Mouse (Mus musculus): Measurements from ENCODE around the gene Ccnd2. TPM values are rescaled to one million over a fixed set of nuclear protein-coding genes. Genes with fewer than 3 reads are reported as not detected.

Gene Ccnd2
- 206 and 209 TPM in 2 replicates for total RNA-seq (2021)
- long read RNA-seq, experiment 1, full-length matches to known transcripts = 35 of 55 reads
- long read RNA-seq, experiment 1, partial matches to known transcripts = 0 of 55 reads
- long read RNA-seq, experiment 1, other reads (novel, unspliced or antisense) = 20 of 55 reads
- long read RNA-seq, experiment 2, full-length matches to known transcripts = 44 of 66 reads
- long read RNA-seq, experiment 2, partial matches to known transcripts = 0 of 66 reads
- long read RNA-seq, experiment 2, other reads (novel, unspliced or antisense) = 22 of 66 reads

DNA sequence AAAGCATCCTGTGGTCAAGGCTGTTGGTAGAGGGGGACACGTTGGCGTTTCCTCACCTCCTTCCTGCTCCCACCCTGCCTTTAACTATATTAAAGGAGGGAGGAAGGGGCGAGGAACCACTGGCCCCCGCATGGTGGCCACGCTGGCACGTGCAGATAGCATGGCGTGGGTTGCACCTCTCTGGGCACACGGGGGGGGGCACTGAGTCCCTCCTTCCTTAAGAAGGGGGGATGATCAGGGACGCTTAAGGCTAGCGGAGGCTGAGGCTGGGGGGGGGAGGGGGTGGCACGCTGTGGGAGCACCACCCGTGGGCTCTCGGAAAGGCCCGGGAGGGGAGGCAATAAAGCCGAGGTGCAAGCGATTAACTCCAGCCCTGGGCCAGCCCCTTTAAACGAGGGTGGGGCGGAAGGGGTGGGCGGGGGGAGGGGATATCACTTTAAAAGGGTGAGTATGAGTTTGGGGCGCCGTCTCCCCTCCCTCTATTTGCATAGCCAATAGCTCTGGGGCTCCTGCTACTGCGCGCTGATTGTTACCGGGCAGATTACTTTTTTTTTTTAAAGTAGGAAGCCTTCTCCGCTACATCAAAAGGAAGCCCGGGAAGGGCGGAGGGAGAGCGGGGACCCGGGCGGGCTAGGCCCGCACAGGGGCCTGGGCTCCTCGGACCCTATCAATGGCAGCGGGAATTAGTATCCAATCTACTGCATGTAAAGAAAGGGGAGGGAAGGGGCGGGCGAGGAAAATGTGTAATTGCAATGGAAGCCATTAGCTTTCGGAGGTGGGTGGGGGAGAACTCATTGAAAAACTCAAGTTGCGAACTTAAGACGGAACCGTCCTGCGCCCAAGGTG lies at the start of gene Ccnd2:
TSS of gene Ccnd2 (minus strand) at position 88 of the 846 bp plus-strand sequence.
- peak; percentile 83 for DNase-seq

GRCm38 (mm10) chr6:127196985-127197384 lies 45.0 kb upstream of the Ccnd2 start:
- no peak for DNase-seq

GRCm38 (mm10) chr6:127181296-127181695 lies 29.3 kb upstream of the Ccnd2 start:
- DNase-seq = no peak

DNA sequence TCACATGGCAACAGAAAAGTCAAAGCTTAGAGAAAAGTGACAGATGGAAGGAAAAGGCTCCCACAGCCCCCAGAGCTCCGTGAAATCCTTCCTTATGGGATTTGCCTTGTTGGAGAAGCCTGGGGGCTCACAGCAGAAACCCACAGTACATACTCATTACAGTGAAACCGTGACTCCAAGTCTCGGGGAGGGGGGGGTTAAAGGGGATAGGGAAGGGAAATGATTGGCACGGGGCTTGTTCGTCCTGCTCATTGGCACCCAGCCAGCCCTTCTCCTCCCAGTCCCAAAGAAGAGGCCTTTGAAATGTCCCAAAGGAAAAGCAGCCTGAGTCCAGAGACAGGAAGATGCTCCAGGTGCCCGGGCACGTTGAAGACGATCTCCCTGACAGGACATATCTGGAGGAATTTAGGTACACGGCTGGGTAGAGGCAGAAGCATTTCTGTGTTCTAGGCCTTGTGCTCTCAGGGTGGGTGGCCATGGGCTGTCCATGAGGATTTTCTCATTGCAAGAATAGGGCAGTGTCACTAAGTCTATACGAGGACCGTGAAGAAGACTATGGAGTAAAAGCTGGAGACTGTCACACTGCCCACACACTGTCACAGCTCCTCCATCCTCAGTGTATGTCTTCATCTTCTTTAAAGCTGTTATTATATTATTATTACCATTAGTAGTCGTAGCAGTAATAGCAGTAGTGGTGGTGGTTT lies 27.2 kb upstream of the Ccnd2 start:
- no peak for DNase-seq

- no peak for DNase-seq
Observed at GRCm38 (mm10) chr6:127177962-127178361, 26.0 kb upstream of the Ccnd2 start.

DNA sequence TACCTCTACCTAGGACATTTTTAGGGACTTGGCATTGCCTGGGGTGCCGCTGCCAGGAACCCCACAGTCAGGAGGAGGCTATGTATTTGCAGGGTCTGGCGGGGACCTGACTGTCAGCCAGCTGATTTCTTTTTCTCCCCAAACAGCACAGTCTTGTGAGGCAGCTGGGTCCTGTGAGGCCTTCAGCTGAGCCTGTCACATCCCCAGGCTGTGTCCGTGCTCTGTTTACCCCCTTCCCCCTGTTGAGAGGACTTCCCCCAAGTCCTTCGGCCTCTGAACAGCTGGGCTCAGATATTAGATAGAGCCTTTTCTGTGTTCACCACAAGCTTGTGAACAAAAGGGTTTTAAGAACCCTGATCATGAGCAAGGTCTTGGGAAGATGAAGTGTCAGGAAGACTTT lies 25.4 kb upstream of the Ccnd2 start:
- no peak for DNase-seq

GRCm38 (mm10) chr6:127172461-127172860 lies 20.5 kb upstream of the Ccnd2 start:
- no peak for DNase-seq

- no peak for DNase-seq
Observed at GRCm38 (mm10) chr6:127170734-127171133, 18.7 kb upstream of the Ccnd2 start.

DNA sequence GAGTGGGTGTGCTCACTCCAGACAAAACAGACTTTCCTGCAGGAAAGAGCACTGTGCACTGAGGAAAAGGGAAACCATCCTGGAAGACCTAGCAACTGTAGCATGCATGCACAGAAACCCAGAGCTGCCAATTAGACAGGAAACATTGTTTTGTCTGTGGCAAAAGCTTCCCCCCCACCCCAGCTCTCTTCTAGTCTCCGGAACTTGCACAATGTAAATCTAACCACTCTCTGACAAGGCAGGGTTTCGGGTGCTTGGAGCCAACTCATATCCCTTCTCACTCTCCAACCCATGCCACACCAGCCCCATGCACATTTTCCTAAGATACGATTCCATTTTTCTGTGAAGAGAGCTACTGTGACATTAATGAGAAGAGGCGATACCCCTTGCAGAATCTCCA lies 13.7 kb upstream of the Ccnd2 start:
- no peak for DNase-seq

- DNase-seq = peak; percentile 81
Observed at GRCm38 (mm10) chr6:127162842-127163241, 10.8 kb upstream of the Ccnd2 start.

GRCm38 (mm10) chr6:127157321-127157720 lies 5.3 kb upstream of the Ccnd2 start:
- no peak for DNase-seq

DNA sequence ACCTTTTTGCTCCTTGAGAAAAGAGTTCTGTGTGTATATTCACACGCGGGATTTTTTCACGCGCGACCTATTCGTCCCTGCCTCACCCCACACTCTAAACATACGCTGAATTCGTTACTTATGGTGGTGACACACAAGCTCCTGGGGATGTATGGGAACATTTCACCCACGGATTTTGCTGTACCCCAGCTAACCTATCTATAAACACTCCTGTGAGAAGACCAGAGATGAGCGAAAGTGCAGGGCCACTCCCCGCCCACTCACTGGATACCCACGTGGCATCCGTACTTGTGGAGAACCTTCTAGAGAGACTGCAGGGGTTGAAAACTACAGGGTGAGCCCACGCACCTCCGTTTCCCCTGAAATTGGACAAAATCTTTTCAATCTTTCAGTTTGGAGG lies 3.5 kb upstream of the Ccnd2 start:
- DNase-seq = peak; percentile 32

DNA sequence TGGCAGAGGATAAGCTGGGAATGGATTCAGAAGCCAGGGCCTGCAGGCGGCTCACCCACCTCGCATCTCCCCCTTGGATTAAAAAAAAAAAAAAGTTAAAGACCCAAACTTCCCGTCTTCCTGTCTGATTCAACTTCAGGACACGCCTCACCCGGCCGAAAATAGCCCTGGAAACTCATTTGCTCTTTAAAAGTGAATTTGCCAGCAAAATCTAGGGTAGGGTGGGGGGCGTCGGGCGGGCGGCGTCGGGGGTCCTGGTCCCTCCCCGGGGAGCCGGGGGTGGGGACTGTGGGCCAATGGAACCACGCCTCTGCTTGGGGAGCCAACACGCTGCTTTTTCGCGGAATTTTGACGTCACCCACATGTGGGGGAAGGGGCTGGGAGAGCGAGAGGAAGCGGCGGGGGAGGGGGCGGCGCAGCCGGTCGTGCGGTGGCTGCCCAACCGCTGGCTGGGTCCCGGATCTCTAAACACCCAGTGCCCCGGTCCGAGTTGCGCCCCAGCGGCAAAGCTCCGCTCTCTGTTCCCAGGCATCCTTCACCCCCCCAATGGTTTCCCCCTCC lies 2.8 kb upstream of the Ccnd2 start:
- DNase-seq = peak; percentile 84

DNA sequence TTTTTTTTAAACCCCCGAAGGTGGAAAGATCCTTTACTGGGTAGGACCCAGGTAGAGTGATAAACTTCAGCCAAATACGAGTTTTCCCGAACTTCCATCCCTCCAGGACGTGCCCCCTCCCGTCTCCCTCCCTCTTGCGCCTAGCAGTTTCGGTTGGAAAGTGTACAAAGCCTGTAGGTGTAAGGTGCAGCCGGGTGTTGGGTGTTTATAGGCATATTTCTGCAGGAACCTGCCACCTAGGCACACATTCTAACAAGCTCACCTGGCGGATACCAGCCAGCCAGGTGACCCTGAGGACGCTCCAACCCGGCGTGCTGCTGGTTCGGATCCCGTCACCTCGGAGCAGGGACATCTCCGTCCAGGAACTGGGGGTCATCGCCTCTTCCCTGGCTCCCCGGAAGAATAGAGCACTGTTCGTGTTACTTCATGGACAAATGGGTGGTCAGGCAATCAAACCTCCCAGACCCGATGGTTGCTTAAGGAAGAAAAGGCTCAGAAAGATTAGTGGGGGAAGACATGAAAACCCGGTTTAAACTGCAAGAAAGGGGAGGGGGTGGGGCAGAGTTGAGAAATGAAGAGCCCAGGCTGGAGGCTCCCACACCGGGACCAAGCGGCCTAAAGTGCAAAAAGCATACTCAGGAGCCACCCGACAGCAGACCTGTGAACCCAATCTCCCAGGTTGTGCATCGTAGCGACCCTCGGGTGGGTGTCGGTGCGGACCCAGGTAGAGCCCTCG lies 2.1 kb upstream of the Ccnd2 start:
- DNase-seq = peak; percentile 30

DNA sequence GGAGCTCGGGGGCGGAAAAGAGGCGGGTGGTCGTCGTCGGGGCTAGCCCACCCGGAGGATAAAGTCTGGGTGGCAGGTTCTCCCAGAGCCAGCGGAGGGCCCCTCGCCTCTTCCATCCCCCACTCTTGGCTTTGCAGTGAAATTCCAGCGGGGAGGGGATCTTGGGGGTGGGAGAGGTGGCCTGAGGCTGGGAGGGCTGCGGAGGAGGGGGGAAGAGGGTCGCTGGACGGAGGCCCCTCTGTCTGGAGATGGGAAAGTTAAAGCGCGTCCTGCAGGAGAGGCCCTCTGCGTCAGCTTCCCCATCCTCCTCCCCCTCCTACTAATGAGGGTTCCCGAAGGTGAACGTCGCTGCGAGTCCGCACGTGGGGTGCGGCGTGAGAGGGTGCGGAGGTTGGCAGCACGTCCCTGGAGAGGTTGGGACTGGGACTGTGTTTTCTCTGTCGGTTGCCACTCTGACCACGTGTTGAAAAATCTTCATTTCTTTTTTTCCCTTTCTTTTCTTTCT lies 1.4 kb upstream of the Ccnd2 start:
- DNase-seq = peak; percentile 79

GRCm38 (mm10) chr6:127151565-127152105 lies 358 bp downstream of the Ccnd2 start:
- DNase-seq = peak; percentile 69

GRCm38 (mm10) chr6:127150663-127151564 lies 1.1 kb downstream of the Ccnd2 start:
- peak; percentile 89 for DNase-seq

DNA sequence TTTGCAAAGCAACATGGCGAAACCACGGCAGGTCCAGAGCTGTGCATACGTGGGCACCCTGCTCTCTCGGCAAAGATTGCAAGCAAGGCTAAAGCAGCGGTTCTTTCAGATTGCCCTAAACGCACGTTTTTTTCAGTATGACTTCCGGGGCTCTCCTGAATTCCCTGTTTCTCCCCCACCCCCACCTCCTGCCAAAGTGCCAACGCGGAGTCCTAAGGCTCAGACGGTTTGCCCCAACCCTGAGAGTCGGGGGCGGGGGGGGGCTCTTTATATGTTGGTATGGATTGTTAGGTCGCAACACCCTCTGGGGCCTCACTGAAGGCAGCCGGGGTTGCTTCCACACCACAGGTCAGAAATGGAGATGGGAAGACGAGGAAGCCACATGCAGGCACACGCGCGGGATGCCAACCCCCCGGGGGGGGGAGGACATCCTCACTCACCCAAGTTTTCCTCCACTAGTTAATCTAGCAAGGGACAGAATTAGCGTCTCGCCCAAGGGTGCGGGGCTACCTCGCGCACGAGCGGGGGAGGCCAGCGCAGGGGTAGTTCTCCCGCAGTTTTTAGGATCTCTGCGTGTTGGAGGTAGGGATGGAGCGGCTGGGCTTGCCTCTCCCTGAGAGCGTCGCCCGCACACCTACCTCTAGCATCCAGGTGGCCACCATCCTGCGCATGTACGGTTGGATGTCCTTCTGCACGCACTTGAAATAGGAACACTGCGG lies 1.9 kb downstream of the Ccnd2 start:
- peak; percentile 68 for DNase-seq

DNA sequence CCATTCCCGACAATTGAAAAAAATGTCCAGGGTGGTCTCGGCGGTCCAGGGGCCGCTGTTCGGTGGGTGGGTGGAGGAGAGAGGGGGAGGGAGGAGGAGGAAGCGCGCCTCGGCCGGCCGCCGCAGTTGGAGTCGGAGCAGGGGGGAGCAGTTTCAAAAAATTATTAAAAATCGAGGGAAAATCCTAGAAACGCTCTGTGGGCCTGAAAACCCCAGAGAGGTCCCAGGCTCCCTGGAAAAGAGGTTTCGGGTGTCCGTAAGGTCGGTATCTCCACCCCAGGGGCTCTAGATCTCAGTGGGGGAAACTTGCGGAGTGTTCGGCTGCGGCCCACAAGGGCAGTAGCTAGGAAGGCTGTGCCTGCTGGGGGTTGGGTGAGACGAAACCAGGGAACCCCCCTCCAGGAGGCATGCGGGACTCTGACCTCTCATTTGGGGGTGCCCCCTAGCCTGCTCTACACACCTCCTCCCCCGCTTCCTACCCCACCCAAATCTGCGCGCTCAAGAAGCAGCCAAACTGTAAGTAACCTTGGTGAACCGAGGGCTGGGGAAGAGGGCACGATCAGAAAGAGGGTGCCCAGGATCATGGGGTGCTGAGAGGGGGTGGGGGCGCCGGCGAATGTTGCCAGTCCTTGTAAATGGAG lies 2.6 kb downstream of the Ccnd2 start:
- DNase-seq = peak; percentile 67

Data from adrenal gland, postnatal 14 days (tissue).